Mouse (Mus musculus) A20 (cell line): ENCODE data around the gene A930009A15Rik.

Experiments
- DNase-seq: peaks from one replicate; pipeline ENCODE4 v3.0.0-alpha.2; 2011; ENCODE audit warnings: low read depth, low spot score

Gene A930009A15Rik

DNA sequence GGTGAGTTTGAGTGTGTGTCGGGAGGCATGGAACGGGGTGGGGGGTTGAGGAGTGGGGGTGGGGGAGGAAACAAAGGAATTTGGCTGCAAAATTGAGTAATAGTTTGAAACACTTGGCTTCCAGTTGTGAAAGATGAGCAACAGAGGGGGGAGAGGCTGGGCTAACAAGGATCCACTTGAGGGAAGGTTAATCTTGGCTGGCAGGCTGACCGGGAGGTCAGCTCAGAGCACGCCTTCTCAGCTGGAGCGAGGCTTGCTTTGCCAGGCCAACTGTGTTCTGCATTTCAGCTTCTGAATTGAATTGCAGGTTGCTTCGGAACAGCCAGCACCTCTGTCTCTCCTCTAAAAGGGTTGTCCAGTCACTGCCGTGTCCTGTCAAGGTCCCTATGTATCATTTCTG, 9.7 kb downstream of the A930009A15Rik start:
- no peak for DNase-seq

DNA sequence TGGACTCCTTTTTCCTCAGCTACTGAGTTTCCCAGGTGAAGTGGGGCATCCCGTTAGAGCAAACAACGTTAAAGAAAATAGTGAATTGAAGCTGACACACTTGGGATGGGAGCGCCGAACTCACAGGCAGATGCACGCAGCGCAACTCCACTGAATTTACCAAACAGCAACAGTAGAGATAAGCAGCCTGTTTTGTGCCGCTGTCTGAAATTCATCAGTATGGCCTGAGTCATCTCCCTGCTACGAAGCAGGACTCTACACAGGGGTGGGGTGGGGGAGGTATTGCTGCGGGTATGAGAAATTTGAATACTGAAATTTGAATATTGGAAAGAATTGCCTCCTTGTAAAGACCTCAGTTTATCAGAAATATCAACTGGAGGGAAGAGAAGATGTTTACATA, 12.2 kb downstream of the A930009A15Rik start:
- no peak for DNase-seq

GRCm38 (mm10) chr10:115583071-115583470, 13.3 kb downstream of the A930009A15Rik start:
- DNase-seq = no peak

- no peak for DNase-seq
These were observed 14.9 kb downstream of the A930009A15Rik start for GRCm38 (mm10) chr10:115584656-115585055.

DNA sequence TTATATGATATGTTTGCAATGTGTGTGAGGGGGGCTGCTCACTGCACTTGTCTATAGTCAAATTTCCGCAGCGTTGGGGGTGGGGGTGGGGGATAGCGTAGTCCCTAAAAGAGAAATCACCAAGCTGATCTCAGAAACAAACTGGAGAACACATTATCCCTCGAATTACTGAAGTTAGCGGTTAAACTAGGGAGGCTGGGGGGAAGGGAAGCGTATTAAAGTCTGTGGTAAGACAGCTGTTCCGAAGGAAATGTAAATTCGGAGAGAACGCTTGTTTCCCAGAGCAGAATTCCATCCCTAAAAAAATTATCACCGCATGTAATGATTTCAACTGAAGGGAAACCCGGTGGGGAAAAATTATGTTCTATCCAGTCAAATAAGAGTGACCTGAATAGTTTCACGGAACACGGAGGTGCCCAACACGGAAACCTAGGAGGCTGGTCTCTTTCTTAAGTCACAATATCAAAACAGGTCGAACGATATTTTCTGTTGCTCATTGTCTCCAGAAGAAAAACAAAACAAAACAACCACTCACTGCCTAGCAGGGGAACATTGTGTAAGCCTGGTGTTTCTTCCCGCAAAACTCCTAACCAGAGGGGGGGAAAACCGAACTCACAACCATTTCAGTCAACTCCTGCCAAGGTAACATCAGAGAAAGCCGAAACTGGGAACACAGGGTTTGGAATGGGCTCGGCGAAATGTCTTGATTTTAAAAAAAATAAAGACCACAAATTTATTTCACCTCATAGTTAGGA, 15.9 kb downstream of the A930009A15Rik start:
- no peak for DNase-seq

- DNase-seq = no peak
These were observed 16.8 kb downstream of the A930009A15Rik start for GRCm38 (mm10) chr10:115586246-115587231.

DNA sequence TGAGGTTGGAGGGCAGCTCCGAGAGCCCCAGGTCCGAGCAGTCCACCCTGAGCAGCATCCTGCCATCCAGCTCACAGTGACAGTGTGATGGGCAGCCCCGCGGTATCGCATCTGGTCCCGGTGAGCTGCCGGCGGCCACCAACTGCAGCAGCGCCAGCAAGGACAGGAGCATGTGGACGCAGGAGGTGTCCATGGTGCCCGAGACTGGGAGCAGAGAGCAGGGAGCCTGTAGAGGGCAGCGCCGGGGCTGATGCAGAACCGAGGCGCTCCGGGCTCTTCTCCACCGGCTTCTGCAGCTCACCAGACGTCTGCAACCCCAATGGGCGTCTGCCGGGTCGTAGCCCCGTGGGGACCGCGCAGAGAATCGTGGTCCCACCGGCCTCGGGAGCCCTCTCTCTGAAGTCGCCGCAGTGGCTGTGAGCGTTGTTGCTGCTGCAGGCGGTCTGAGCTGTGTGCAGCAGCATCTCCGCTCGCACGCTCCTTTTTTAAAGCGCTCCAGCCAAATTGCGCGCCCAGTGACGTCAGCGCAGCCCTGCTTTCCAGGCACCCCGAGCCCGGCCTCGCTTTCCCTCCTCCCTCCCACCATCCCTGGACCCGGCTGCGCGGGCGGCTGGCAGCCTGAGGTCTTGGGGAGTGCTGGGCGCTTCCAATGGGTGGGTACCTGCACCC, 17.6 kb downstream of the A930009A15Rik start, which contains the start of gene Lgr5:
Lgr5 (minus strand) TSS at position 480 of the 669 bp plus-strand sequence.
- no peak for DNase-seq

GRCm38 (mm10) chr10:115587979-115588378, 18.2 kb downstream of the A930009A15Rik start:
- no peak for DNase-seq

GRCm38 (mm10) chr10:115593221-115593620, 23.4 kb downstream of the A930009A15Rik start:
- DNase-seq = no peak

- DNase-seq = no peak
These were observed 23.9 kb downstream of the A930009A15Rik start for GRCm38 (mm10) chr10:115593651-115594050.

DNA sequence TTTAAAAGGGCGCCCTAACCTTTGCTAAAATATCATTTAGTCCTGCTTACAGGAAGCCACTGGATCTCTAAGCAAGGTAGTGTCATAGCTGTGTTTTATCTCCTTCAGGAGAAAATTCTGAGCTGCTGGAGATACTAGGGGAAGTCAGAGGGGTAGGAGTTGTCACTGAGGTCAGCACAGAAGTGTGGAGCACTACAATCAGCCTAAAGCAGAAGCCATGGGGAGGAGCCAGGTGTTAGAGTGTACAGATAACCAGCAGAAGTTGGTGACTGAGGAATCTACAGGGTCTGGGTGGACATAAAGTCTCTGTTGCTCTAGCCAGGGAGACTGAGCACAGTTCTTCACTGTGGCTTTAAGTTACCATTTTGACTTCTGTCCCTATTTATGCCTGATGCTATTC, 26.0 kb downstream of the A930009A15Rik start:
- no peak for DNase-seq

GRCm38 (mm10) chr10:115617456-115618287, 47.9 kb downstream of the A930009A15Rik start:
- DNase-seq = peak; percentile 21

- DNase-seq = no peak
These were observed 48.6 kb downstream of the A930009A15Rik start for GRCm38 (mm10) chr10:115618288-115618856.

- DNase-seq = no peak
These were observed 53.7 kb downstream of the A930009A15Rik start for GRCm38 (mm10) chr10:115623481-115623880.

DNA sequence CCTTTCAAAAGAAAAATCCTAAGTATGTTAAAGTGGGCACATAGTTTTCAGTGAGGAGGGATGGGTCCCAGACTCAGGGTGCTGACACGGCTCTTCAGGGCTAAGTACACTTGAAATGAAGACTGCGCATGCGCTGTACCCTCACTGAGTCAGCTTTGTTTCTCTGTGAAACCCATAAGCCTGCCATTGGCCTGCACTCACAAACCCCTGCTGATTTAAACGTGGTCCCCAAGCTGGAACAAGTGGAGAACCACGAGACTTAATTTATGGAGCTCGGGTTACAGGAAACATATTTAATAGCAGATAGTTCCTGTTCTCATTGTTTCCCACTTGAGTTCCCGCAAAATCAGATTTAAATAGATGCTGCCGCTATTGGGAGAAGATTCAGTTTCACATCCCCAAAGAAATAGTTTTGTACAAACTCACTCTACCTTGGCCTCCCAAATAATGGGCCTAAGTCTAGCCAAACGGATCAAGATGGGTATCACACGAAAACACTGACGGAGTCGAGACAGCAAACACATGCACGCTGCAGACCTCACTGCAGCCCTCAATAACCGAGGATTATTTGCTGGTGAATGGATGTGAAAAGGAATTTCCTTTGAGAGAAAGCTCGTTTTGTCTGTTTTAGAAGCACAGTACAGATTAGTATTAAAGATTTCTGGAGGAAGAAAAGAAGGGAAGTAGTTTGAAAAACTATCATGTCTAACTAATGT, 54.3 kb downstream of the A930009A15Rik start:
- no peak for DNase-seq

DNA sequence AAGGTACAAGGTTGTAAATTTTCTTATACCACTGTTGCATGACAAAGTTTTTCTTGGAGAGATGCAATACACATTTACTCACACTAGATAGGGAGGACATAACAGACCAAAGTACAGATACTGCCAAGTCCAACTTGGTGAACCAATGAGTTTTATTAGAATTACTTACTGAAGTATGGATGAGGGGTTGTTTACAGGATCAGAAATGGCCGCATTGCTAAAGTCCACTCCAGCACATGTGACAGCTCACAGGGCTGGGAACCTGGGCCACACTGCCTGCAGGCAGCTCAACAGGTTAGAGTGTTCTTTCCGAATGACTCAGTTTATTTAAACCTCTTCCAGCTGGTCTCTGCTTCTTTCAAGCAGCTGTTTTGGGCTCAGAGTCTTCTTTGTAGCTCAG, 55.2 kb downstream of the A930009A15Rik start:
- DNase-seq = no peak

DNA sequence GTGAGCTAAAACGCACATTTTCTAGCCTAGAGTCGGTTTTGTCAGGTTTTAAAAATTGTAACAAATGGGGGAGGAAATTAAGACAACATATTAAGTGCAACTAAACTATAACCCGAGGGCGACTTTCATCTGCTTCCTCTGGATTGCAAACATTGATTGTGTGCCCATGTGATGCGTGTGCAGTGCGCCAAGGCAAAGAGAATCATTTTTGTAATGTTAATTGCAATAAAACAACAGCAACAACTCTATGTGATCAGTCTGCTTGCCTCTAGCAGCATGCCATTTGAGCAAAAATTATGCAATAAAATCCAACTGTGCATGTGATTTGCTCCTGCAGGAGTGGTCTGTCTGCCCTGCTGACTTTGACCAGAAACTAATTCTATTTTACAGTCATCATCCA, 56.9 kb downstream of the A930009A15Rik start:
- no peak for DNase-seq
